Mouse (Mus musculus) kidney, adult 2 months (tissue): Measurements from ENCODE around the gene Klhdc4. TPM values are rescaled to one million over a fixed set of nuclear protein-coding genes. Genes with fewer than 3 reads are reported as not detected.
A peak's percentile ranks its signal among the peaks of the same experiment; 100 is the strongest.

Source experiments
- DNase-seq: peaks from one replicate; pipeline ENCODE4 v3.0.0; 2021
- H3K27ac ChIP-seq: fragments of 200-500 bp; 2 replicates; pipeline ENCODE4 v1.5.1; 2012; ENCODE audit warnings: low read depth, low read length, control low read depth, inconsistent platforms; ENCODE audit not compliant: insufficient read depth
- H3K27me3 ChIP-seq: fragments of 200-500 bp; replicated peaks from 2 replicates; pipeline ENCODE4 v1.6.1; 2012; ENCODE audit warnings: mild to moderate bottlenecking, moderate library complexity, low read length, inconsistent platforms; ENCODE audit not compliant: control insufficient read depth, insufficient read depth
- H3K36me3 ChIP-seq: fragments of 200-500 bp; 2 replicates; pipeline ENCODE4 v1.6.1; 2012; ENCODE audit warnings: mild to moderate bottlenecking, moderate library complexity, low read length, inconsistent platforms; ENCODE audit not compliant: control insufficient read depth, insufficient read depth
- H3K4me1 ChIP-seq: fragments of 200-500 bp; 2 replicates; pipeline ENCODE4 v1.6.1; 2011; ENCODE audit warnings: low read length; ENCODE audit not compliant: control insufficient read depth, insufficient read depth
- H3K4me3 ChIP-seq: fragments of 200-500 bp; 2 replicates; pipeline ENCODE4 v1.5.1; 2011; ENCODE audit warnings: mild to moderate bottlenecking, low read depth, low read length, control low read depth; ENCODE audit not compliant: insufficient read depth
- CTCF ChIP-seq: fragments of 200-500 bp; conservative IDR thresholded peaks from 2 replicates; pipeline ENCODE4 v1.5.1; 2011; ENCODE audit warnings: low read depth, mild to moderate bottlenecking, control low read depth, low read length, moderate library complexity, mixed read lengths; ENCODE audit not compliant: insufficient read depth, insufficient read length
- POLR2A ChIP-seq: fragments of 200-500 bp; IDR thresholded peaks from one replicate; pipeline ENCODE4 v1.6.1; 2011; ENCODE audit warnings: low read depth, low read length, control low read depth
- WGBS: fragments of 180-500 bp; shearing (Covaris S2); methylation state at CpG from one replicate; pipeline ENCODE4 v1.1.7; 2018; 5-methylcytosine and 5-hydroxymethylcytosine counted together
- polyA plus RNA-seq: library from polyadenylated mRNA; depleted of rRNA; stranded (reverse); fragments of >200 nt; gene quantifications from 2 replicates; pipeline ENCODE4 v1.2.3, GENCODE M21; 2012

The Klhdc4 gene
- polyA plus RNA-seq, 1 experiment: 16.4 TPM

- Histone ChIP-seq H3K36me3 (no peaks in the 10 kb centered on the region), H3K27me3 (no peaks in the 10 kb centered on the region), H3K4me3 (peak overlapping the region; percentile 63), H3K27ac (no peak overlapping the region), H3K4me1 (peaks cover 10% of the 10 kb centered on the region; the same call in 1 of the 2 replicates)
- 28% methylated on average over 10 of the region's 10 CpGs for WGBS
- TF ChIP-seq CTCF (no peak), POLR2A (no peak)
- DNase-seq: no peak
These were observed 869 bp downstream of the Klhdc4 start for GRCm38 (mm10) chr8:121828376-121829023.

GRCm38 (mm10) chr8:121827726-121828125, 1.6 kb downstream of the Klhdc4 start:
- Histone ChIP-seq H3K4me1 (peaks cover 10% of the 10 kb centered on the region; the same call in 1 of the 2 replicates), H3K36me3 (no peaks in the 10 kb centered on the region), H3K4me3 (no peak overlapping the region), H3K27ac (no peak overlapping the region), H3K27me3 (no peaks in the 10 kb centered on the region)
- WGBS: 81% methylated on average over 5 of the region's 5 CpGs
- TF ChIP-seq CTCF (no peak), POLR2A (no peak)
- no peak for DNase-seq

- Histone ChIP-seq H3K27me3 (no peaks in the 10 kb centered on the region), H3K4me3 (no peak overlapping the region), H3K27ac (no peak overlapping the region), H3K36me3 (no peaks in the 10 kb centered on the region), H3K4me1 (no peaks in the 10 kb centered on the region)
- TF ChIP-seq CTCF (no peak), POLR2A (no peak)
- 83% methylated on average over 9 of the region's 9 CpGs for WGBS
- no peak for DNase-seq
These were observed 7.6 kb downstream of the Klhdc4 start for GRCm38 (mm10) chr8:121821770-121822169.

- H3K27ac ChIP-seq: no peak overlapping the region
- no peak for DNase-seq
- H3K4me1 ChIP-seq: no peaks in the 10 kb centered on the region
- H3K27me3 ChIP-seq: no peaks in the 10 kb centered on the region
- no peak overlapping the region for H3K4me3 ChIP-seq
- no peaks in the 10 kb centered on the region for H3K36me3 ChIP-seq
- 79% methylated on average over 11 of the region's 11 CpGs for WGBS
- no peak for TF ChIP-seq CTCF
- no peak for TF ChIP-seq POLR2A
These were observed 8.0 kb downstream of the Klhdc4 start for GRCm38 (mm10) chr8:121821320-121821719.

- no peak for DNase-seq
- H3K36me3 ChIP-seq: no peaks in the 10 kb centered on the region
- no peaks in the 10 kb centered on the region for H3K4me1 ChIP-seq
- H3K4me3 ChIP-seq: no peak overlapping the region
- H3K27me3 ChIP-seq: no peaks in the 10 kb centered on the region
- 85% methylated on average over 6 of the region's 6 CpGs for WGBS
- H3K27ac ChIP-seq: no peak overlapping the region
- no peak for TF ChIP-seq CTCF
- TF ChIP-seq POLR2A: no peak
These were observed 8.5 kb downstream of the Klhdc4 start for GRCm38 (mm10) chr8:121820840-121821239.

- no peak for DNase-seq
- no peak overlapping the region for H3K4me3 ChIP-seq
- 80% methylated on average over 7 of the region's 7 CpGs for WGBS
These were observed 11.1 kb downstream of the Klhdc4 start for GRCm38 (mm10) chr8:121818226-121818625.

GRCm38 (mm10) chr8:121811931-121812570, 17.3 kb downstream of the Klhdc4 start:
- Histone ChIP-seq H3K36me3 (no peaks in the 10 kb centered on the region), H3K27ac (no peak overlapping the region), H3K4me1 (no peaks in the 10 kb centered on the region), H3K27me3 (no peaks in the 10 kb centered on the region), H3K4me3 (no peak overlapping the region)
- TF ChIP-seq CTCF (no peak), POLR2A (no peak)
- 92% methylated on average over 12 of the region's 12 CpGs for WGBS
- no peak for DNase-seq

More at GRCm38 (mm10) chr8:121818226-121818625, 11.1 kb downstream of the Klhdc4 start:
- TF ChIP-seq POLR2A: no peak
- TF ChIP-seq CTCF: no peak
- no peaks in the 10 kb centered on the region for H3K27me3 ChIP-seq
- H3K27ac ChIP-seq: no peak overlapping the region
- H3K36me3 ChIP-seq: no peaks in the 10 kb centered on the region
- H3K4me1 ChIP-seq: no peaks in the 10 kb centered on the region
